In the genomic region with DNA sequence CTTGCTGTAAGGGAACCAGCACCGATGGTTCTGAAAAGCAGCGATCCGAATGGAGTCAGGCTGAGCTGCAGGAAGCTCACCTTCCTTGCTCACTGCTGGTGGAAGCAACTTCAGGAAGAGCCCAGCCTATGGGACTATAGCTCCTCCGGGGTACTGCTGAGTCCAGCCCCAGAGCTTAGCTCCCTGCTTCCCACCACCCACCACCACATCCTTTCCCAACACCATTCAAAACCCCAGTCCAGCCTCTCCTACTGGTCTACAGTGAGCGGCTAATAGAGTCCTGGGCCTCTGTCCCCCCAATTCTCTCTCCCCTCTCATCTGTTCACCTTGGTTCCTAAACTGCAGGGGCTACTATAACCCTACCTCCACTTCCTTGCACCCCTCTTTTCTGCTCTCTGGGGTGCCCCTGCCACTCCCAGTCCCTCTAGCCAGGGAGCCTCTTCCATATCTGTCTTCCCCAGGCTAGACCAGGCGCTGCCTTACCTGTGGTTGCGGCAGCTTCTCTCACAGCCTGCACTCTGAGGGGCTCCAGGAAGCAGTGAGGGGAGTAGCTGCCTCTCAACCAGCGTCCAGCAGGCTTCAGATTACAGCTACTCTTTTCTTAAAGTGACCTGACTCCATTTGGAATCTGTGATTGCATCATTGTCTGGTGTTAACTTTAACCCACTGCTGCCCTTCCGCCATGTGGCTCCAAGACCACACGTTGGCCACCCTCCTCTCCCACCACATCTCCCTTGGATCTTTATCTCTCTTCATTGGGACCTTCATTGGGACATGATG, we compare ENCODE assay signal across 8 mouse cellular contexts. TPM values are rescaled to one million over a fixed set of nuclear protein-coding genes. Genes with fewer than 3 reads are reported as not detected.
A peak's percentile ranks its signal among the peaks of the same experiment; 100 is the strongest.
DNase-seq lines count a peak whose midpoint lies in the region; ATAC-seq lines count a peak whose summit lies in the region.

A gene (minus strand): TSS at position 689 of the 780 bp plus-strand sequence.

- H3K36me3 ChIP-seq in forebrain, embryonic 10.5 days (replicated peaks) = peaks cover 4% of the 10 kb centered on the region; the same call in 1 of the 2 replicates
- H3K36me3 ChIP-seq in limb, embryonic 15.5 days = no peaks in the 10 kb centered on the region
- no peaks in the 10 kb centered on the region for H3K36me3 ChIP-seq in stomach, embryonic 16.5 days (ENCODE audit: control insufficient read depth, insufficient read depth, low read length)

- peak within 1 kb of the TSS; percentile 52 for H3K4me2 ChIP-seq in limb, embryonic 15.5 days
- H3K4me2 ChIP-seq in stomach, embryonic 16.5 days (ENCODE audit: low read depth, low read length) = peak within 1 kb of the TSS; percentile 43

- intact Hi-C loops in heart, postnatal 10 days (cut with DNase I) = no loop called here

- H3K9me3 ChIP-seq in forebrain, embryonic 10.5 days = no peaks in the 10 kb centered on the region
- H3K9me3 ChIP-seq in limb, embryonic 15.5 days = no peaks in the 10 kb centered on the region
- no peaks in the 10 kb centered on the region for H3K9me3 ChIP-seq in stomach, embryonic 16.5 days (replicated peaks; ENCODE audit: control insufficient read depth, low read length)

- peak within 1 kb of the TSS; percentile 83 for H3K27ac ChIP-seq in forebrain, embryonic 10.5 days
- H3K27ac ChIP-seq in limb, embryonic 15.5 days = peak within 1 kb of the TSS; percentile 67
- H3K27ac ChIP-seq in stomach, embryonic 16.5 days (ENCODE audit: low read length) = no peak within 1 kb of the TSS

- no peak for DNase-seq in thymus, postnatal 0 days (ENCODE audit: low spot score)
- DNase-seq in thymus, postnatal 10 days (ENCODE audit: low spot score in 2 of 2) = no peak
- no peak for DNase-seq in forebrain, embryonic 10.5 days (ENCODE audit: extremely low spot score, low spot score)
- DNase-seq in heart, postnatal 10 days = no peak
- no peak for DNase-seq in testis, postnatal 14 days (ENCODE audit: low spot score)

- peak within 1 kb of the TSS; percentile 47; the same call in 1 of the 2 replicates for H3K9ac ChIP-seq in limb, embryonic 15.5 days
- peak within 1 kb of the TSS; percentile 53 for H3K9ac ChIP-seq in stomach, embryonic 16.5 days (ENCODE audit: low read length)

- peaks cover 31% of the 10 kb centered on the region for H3K4me1 ChIP-seq in forebrain, embryonic 10.5 days
- peaks cover 23% of the 10 kb centered on the region for H3K4me1 ChIP-seq in limb, embryonic 15.5 days
- peaks cover 5% of the 10 kb centered on the region; the same call in 1 of the 2 replicates for H3K4me1 ChIP-seq in stomach, embryonic 16.5 days (ENCODE audit: control insufficient read depth, insufficient read depth, low read length)

- 50% methylated on average over 10 of the region's 10 CpGs for WGBS in forebrain, embryonic 10.5 days
- 24% methylated on average over 10 of the region's 10 CpGs for WGBS in limb, embryonic 15.5 days
- 36% methylated on average over 10 of the region's 10 CpGs for WGBS in stomach, embryonic 16.5 days

- no peaks in the 10 kb centered on the region for H3K27me3 ChIP-seq in forebrain, embryonic 10.5 days (ENCODE audit: poor library complexity, severe bottlenecking)
- no peaks in the 10 kb centered on the region for H3K27me3 ChIP-seq in limb, embryonic 15.5 days
- H3K27me3 ChIP-seq in stomach, embryonic 16.5 days (ENCODE audit: control insufficient read depth, insufficient read depth, low read length) = no peaks in the 10 kb centered on the region

- 0 out of 2 replicates have a peak, but pooled peaks have one; percentile 46 for ATAC-seq in limb, embryonic 15.5 days (ENCODE audit: insufficient number of reproducible peaks, low FRiP score, low TSS enrichment, low read depth)
- peak; percentile 21; the same call in 1 of the 2 replicates for ATAC-seq in stomach, embryonic 16.5 days (ENCODE audit: insufficient read depth, low FRiP score)
- ATAC-seq in erythroid progenitor cell, adult 5-6 weeks (replicated peaks; ENCODE audit: low FRiP score, poor library complexity, severe bottlenecking) = no peak

- H3K4me3 ChIP-seq in forebrain, embryonic 10.5 days = peak within 1 kb of the TSS; percentile 49
- H3K4me3 ChIP-seq in limb, embryonic 15.5 days = peak within 1 kb of the TSS; percentile 48
- peak within 1 kb of the TSS; percentile 35 for H3K4me3 ChIP-seq in stomach, embryonic 16.5 days (replicated peaks; ENCODE audit: low read length)

RNA-seq across cellular contexts. Expression of the gene that starts here (rescaled TPM):
- polyA plus RNA-seq in thymus, postnatal 0 days (2015; fragmentation: Nextera tagmentation; extraction: Ambion mirVana) = 44.9 and 47.7 TPM in 2 replicates
- 105 and 108 TPM in 2 replicates for polyA plus RNA-seq in forebrain, embryonic 10.5 days (2016; fragmentation: Nextera tagmentation; extraction: Ambion mirVana)
- total RNA-seq in heart, postnatal 10 days (2021) = 10 to 100 TPM; 23.6 to 29.0 TPM
- polyA plus RNA-seq in limb, embryonic 15.5 days (2015; fragmentation: Nextera tagmentation; extraction: Ambion mirVana) = 296 and 333 TPM in 2 replicates
- 60.2 and 72.8 TPM in 2 replicates for polyA plus RNA-seq in stomach, embryonic 16.5 days (2015; fragmentation: Nextera tagmentation; extraction: Ambion mirVana)
- total RNA-seq in erythroid progenitor cell, adult 5-6 weeks (2015; ENCODE audit: low replicate concordance) = 2.9 and 26.0 TPM in 2 replicates
- total RNA-seq in erythroid progenitor cell, adult 5-6 weeks (2017; ENCODE audit: low replicate concordance) = 2.2 TPM in 1 of 2 replicates, not detected in the other
